Mouse (Mus musculus): ENCODE results near the gene Tgm5. TPM values are rescaled to one million over a fixed set of nuclear protein-coding genes. Genes with fewer than 3 reads are reported as not detected.
A peak's percentile ranks its signal among the peaks of the same experiment; 100 is the strongest.

The Tgm5 gene
- polyA plus RNA-seq, 1 experiment from 2014 or later = not detected

DNA sequence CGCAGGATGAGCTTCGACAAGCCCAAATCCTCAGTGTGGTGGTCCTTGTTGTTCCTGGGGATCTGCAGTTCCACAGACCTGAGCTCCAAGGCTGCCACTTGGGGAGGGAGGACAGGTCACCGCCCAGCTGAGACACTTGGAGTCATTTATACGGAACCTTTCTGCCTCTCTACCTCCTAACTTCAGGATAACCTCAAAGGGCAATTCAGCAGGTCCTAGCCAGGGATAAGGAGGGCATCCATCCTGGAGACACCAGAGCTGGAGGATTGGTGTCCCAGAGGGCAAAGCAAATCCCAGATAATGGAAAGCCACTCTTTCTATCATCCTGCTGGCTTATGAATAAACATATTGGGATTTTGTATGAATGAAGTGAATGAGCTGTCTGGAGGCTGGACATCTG, 24.1 kb upstream of the Tgm5 start, which contains the start of gene Tgm7:
Gene Tgm7 (minus strand): TSS at position 101 of the 400 bp plus-strand sequence.
- no peaks in the 10 kb centered on the region for H3K36me3 ChIP-seq (ENCODE audit: insufficient read depth)
- H3K4me3 ChIP-seq (ENCODE audit: low read depth, low read length) = no peak within 1 kb of the TSS
- H3K9ac ChIP-seq = no peak within 1 kb of the TSS
- no peaks in the 10 kb centered on the region for H3K4me1 ChIP-seq (ENCODE audit: insufficient read depth)
- H3K27me3 ChIP-seq (ENCODE audit: insufficient read depth, low read length) = no peaks in the 10 kb centered on the region
- no peaks in the 10 kb centered on the region for H3K9me3 ChIP-seq (ENCODE audit: low read depth, low read length)
- 73% methylated on average over 4 of the region's 4 CpGs for WGBS
- H3K4me2 ChIP-seq = no peak within 1 kb of the TSS
- TF ChIP-seq CTCF (IDR thresholded peaks at IDR 0.05; ENCODE audit: low read depth) = no peak
- no peak within 1 kb of the TSS; the same call in 1 of the 2 replicates for H3K27ac ChIP-seq (ENCODE audit: low read depth)
- DNase-seq (no peak), ATAC-seq (ENCODE audit: insufficient read depth) (no peak)

GRCm38 (mm10) chr2:121105940-121106339, 20.3 kb upstream of the Tgm5 start:
- no peak for TF ChIP-seq CTCF (IDR thresholded peaks at IDR 0.05; ENCODE audit: low read depth)
- no peak overlapping the region for H3K9ac ChIP-seq
- H3K36me3 ChIP-seq (ENCODE audit: insufficient read depth) = no peaks in the 10 kb centered on the region
- no peaks in the 10 kb centered on the region for H3K4me1 ChIP-seq (ENCODE audit: insufficient read depth)
- no peak for ATAC-seq (ENCODE audit: insufficient read depth)
- no peak overlapping the region for H3K4me2 ChIP-seq
- no peaks in the 10 kb centered on the region for H3K9me3 ChIP-seq (ENCODE audit: low read depth, low read length)
- no peak for DNase-seq
- no peak overlapping the region for H3K27ac ChIP-seq (ENCODE audit: low read depth)
- no peak overlapping the region for H3K4me3 ChIP-seq (ENCODE audit: low read depth, low read length)
- no peaks in the 10 kb centered on the region for H3K27me3 ChIP-seq (ENCODE audit: insufficient read depth, low read length)

- TF ChIP-seq CTCF (IDR thresholded peaks at IDR 0.05; ENCODE audit: low read depth) = peak; percentile 81
- ATAC-seq (ENCODE audit: insufficient read depth) (no peak; the same call in 1 of the 2 replicates), DNase-seq (peak; percentile 81)
- no peaks in the 10 kb centered on the region for H3K4me1 ChIP-seq (ENCODE audit: insufficient read depth)
- no peaks in the 10 kb centered on the region for H3K27me3 ChIP-seq (ENCODE audit: insufficient read depth, low read length)
- no peaks in the 10 kb centered on the region for H3K9me3 ChIP-seq (ENCODE audit: low read depth, low read length)
- no peak overlapping the region for H3K9ac ChIP-seq
- no peaks in the 10 kb centered on the region for H3K36me3 ChIP-seq (ENCODE audit: insufficient read depth)
- H3K27ac ChIP-seq (ENCODE audit: low read depth) = no peak overlapping the region
- no peak overlapping the region for H3K4me2 ChIP-seq
- no peak overlapping the region for H3K4me3 ChIP-seq (ENCODE audit: low read depth, low read length)
- 17% methylated on average over 9 of the region's 9 CpGs for WGBS
Measured at GRCm38 (mm10) chr2:121102051-121102450, 16.4 kb upstream of the Tgm5 start.

DNA sequence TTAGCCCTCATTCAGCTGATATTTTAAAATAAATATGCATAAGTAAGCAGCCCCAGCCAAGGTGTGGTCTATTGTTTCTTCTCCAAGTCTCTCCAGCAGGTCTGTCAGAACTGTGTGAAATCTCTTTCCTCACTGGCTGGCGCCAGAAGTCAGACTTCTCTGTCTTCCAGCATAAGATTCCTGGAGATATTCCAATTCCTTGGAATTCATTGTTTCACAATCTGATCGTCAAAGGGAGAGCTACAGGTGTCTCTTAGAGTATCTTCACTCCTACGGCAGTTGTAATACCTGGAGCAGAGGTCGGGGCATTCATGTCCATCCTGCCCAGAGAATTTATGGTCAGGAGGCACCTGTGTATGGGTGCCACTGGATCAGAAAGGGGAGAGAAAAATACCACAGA, 4.1 kb upstream of the Tgm5 start:
- H3K9me3 ChIP-seq (ENCODE audit: low read depth, low read length) = no peaks in the 10 kb centered on the region
- no peak overlapping the region for H3K4me3 ChIP-seq (ENCODE audit: low read depth, low read length)
- no peaks in the 10 kb centered on the region for H3K27me3 ChIP-seq (ENCODE audit: insufficient read depth, low read length)
- ATAC-seq (ENCODE audit: insufficient read depth) (no peak), DNase-seq (no peak)
- no peaks in the 10 kb centered on the region for H3K4me1 ChIP-seq (ENCODE audit: insufficient read depth)
- no peak overlapping the region for H3K27ac ChIP-seq (ENCODE audit: low read depth)
- no peak for TF ChIP-seq CTCF (IDR thresholded peaks at IDR 0.05; ENCODE audit: low read depth)
- H3K4me2 ChIP-seq = no peak overlapping the region
- 60% methylated on average over 4 of the region's 4 CpGs for WGBS
- H3K36me3 ChIP-seq (ENCODE audit: insufficient read depth) = no peaks in the 10 kb centered on the region
- no peak overlapping the region for H3K9ac ChIP-seq

GRCm38 (mm10) chr2:121088507-121088906, 2.9 kb upstream of the Tgm5 start:
- H3K4me1 ChIP-seq (ENCODE audit: insufficient read depth) = no peaks in the 10 kb centered on the region
- DNase-seq (no peak), ATAC-seq (ENCODE audit: insufficient read depth) (no peak)
- H3K9me3 ChIP-seq (ENCODE audit: low read depth, low read length) = no peaks in the 10 kb centered on the region
- H3K4me3 ChIP-seq (ENCODE audit: low read depth, low read length) = no peak overlapping the region
- no peak overlapping the region for H3K27ac ChIP-seq (ENCODE audit: low read depth)
- no peaks in the 10 kb centered on the region for H3K27me3 ChIP-seq (ENCODE audit: insufficient read depth, low read length)
- no peak overlapping the region for H3K9ac ChIP-seq
- no peak overlapping the region for H3K4me2 ChIP-seq
- H3K36me3 ChIP-seq (ENCODE audit: insufficient read depth) = no peaks in the 10 kb centered on the region
- TF ChIP-seq CTCF (IDR thresholded peaks at IDR 0.05; ENCODE audit: low read depth) = no peak
- 75% methylated on average over 3 of the region's 3 CpGs for WGBS

- TF ChIP-seq CTCF (IDR thresholded peaks at IDR 0.05; ENCODE audit: low read depth) = no peak
- H3K4me3 ChIP-seq (ENCODE audit: low read depth, low read length) = no peak overlapping the region
- no peak overlapping the region for H3K27ac ChIP-seq (ENCODE audit: low read depth)
- H3K9ac ChIP-seq = no peak overlapping the region
- H3K27me3 ChIP-seq (ENCODE audit: insufficient read depth, low read length) = no peaks in the 10 kb centered on the region
- H3K36me3 ChIP-seq (ENCODE audit: insufficient read depth) = no peaks in the 10 kb centered on the region
- no peaks in the 10 kb centered on the region for H3K4me1 ChIP-seq (ENCODE audit: insufficient read depth)
- ATAC-seq (ENCODE audit: insufficient read depth) (no peak), DNase-seq (no peak)
- 88% methylated on average over 1 of the region's 1 CpGs for WGBS
- H3K9me3 ChIP-seq (ENCODE audit: low read depth, low read length) = no peaks in the 10 kb centered on the region
- no peak overlapping the region for H3K4me2 ChIP-seq
Measured at GRCm38 (mm10) chr2:121082626-121083025, 3.0 kb downstream of the Tgm5 start.

GRCm38 (mm10) chr2:121074747-121075146, 10.9 kb downstream of the Tgm5 start:
- H3K36me3 ChIP-seq (ENCODE audit: insufficient read depth) = no peaks in the 10 kb centered on the region
- no peak overlapping the region for H3K4me2 ChIP-seq
- H3K4me3 ChIP-seq (ENCODE audit: low read depth, low read length) = no peak overlapping the region
- H3K27me3 ChIP-seq (ENCODE audit: insufficient read depth, low read length) = no peaks in the 10 kb centered on the region
- H3K9ac ChIP-seq = no peak overlapping the region
- H3K9me3 ChIP-seq (ENCODE audit: low read depth, low read length) = no peaks in the 10 kb centered on the region
- no peaks in the 10 kb centered on the region for H3K4me1 ChIP-seq (ENCODE audit: insufficient read depth)
- TF ChIP-seq CTCF (IDR thresholded peaks at IDR 0.05; ENCODE audit: low read depth) = no peak
- 79% methylated on average over 7 of the region's 7 CpGs for WGBS
- no peak for ATAC-seq (ENCODE audit: insufficient read depth)
- H3K27ac ChIP-seq (ENCODE audit: low read depth) = no peak overlapping the region
- no peak for DNase-seq

GRCm38 (mm10) chr2:121071871-121072270, 13.8 kb downstream of the Tgm5 start:
- H3K36me3 ChIP-seq (ENCODE audit: insufficient read depth) = no peaks in the 10 kb centered on the region
- H3K9me3 ChIP-seq (ENCODE audit: low read depth, low read length) = no peaks in the 10 kb centered on the region
- H3K9ac ChIP-seq = no peak overlapping the region
- 75% methylated on average over 6 of the region's 6 CpGs for WGBS
- no peak overlapping the region for H3K4me2 ChIP-seq
- H3K4me3 ChIP-seq (ENCODE audit: low read depth, low read length) = no peak overlapping the region
- no peak for TF ChIP-seq CTCF (IDR thresholded peaks at IDR 0.05; ENCODE audit: low read depth)
- H3K4me1 ChIP-seq (ENCODE audit: insufficient read depth) = no peaks in the 10 kb centered on the region
- DNase-seq (no peak), ATAC-seq (ENCODE audit: insufficient read depth) (no peak)
- H3K27ac ChIP-seq (ENCODE audit: low read depth) = no peak overlapping the region
- H3K27me3 ChIP-seq (ENCODE audit: insufficient read depth, low read length) = no peaks in the 10 kb centered on the region
